Mouse (Mus musculus): Measurements from ENCODE around the gene Acap2.

DNA sequence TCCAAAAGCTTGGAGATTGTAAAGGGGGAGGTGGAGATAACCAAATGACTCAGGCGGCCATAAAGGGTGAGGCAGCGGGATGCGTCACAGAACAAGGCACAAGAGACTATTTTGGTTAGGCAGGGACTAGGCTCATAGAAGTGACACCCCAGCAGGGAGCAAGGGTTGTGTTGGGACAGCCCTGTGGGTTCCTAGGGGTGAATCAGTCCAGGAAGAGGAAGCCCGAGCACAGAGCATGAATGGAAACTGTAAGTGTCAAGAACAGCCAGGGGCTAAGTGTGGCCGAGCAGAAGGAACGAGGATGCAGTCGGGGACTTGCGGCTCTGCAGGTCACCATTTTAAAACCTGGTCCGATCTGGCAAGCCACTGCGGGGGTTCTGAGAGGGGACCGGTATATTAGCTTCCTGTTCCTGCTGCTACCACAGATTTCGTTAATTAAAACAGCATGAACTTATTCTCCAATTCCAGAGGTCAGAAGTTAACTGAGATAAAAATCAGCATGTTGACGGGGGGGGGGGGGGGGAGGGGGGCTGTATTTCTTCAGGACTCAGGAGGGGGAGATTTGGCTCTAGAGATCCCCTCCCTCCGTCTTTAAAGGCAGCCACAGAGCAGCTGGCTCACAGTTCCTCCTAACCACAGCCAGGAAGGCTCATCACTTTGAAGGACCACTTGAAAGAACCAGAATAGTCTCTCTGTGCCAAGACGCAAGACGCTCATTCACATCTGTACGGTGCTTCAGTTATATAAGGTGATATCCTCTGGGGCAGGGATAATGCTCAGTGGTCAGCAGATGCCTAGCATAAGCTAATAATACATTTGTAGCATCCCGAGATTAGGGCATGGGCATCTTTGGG, 34.6 kb upstream of the Acap2 start:
- TF ChIP-seq CTCF (conservative IDR thresholded peaks at IDR 0.05; ENCODE audit: low read length) (no peak), NANOG (IDR thresholded peaks at IDR 0.05; ENCODE audit: borderline replicate concordance, low read length) (no peak)

All from E14TG2a.4 (cell line).